Mouse (Mus musculus): ENCODE measurements around the gene Bik. TPM values are rescaled to one million over a fixed set of nuclear protein-coding genes. Genes with fewer than 3 reads are reported as not detected.

Bik gene
- total RNA-seq, 2 experiments from 2014 or later = 0.50 to 1.2 TPM

DNA sequence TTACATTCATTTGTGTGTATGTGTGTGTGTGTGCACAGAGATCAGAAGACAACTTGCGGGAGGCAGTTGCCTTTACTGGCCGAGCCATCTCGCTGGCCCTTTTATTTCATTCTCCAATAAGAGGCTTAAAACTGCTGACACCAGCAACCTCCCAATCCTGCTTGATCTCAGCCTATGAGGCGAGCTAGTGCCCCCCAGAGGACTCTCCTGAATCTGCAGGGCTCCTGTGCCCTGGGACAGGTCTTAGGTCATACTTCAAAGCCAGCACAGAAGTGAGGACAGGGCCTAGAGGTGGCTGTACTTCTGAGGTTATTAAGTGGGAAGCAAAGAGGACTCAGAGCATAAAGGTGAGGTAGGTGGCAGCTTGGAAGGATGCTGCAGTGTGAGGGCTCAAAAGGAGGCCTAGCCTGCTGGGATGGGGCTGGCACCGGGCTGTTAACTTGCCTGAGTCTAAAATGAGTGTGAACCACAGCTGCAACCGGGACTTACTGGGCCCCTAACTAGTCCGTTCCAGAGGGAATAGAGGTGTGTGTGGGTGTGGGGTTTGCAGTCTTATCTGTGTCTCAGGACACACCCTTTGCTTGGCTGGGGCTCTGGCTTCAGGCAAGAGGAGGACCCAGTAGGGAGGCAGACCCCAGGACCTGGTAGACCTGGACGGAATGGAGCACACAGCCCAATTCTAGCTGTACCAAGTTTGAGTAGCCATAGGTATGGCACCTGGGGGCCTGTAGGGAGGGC is 56.9 kb downstream of the Bik start:
- intact Hi-C loops (cut with DNase I) = no loop called here
- H3K4me3 ChIP-seq = no peak overlapping the region

DNA sequence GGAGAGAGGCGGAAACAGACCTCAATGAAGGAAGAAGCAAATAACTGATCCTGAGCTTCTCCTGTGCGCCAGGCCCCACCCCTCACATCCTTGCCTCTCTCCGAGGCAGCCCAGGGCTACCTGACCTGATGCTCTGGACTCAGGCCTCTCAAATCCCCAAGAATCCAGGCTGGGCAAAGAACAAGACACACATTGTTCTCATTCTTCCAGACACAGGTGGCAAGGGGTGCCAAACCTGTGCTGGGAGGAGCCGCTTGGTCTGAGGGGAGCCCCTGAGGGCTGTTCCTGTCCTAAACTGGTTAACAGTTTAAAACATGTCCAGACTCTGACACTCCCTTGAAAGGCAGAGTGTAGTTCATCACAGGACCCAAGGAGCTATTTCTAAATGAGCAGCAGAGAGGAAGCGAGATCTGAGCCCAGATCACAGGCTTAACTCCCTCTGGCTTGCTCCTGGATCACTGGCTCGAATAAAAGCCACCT is 58.1 kb downstream of the Bik start:
- DNase-seq = peak; percentile 11
- no peak for TF ChIP-seq CTCF (IDR thresholded peaks at IDR 0.05)
- Histone ChIP-seq H3K27ac (no peak overlapping the region), H3K4me3 (no peak overlapping the region)
- intact Hi-C loops (cut with DNase I) = no loop called here

More for the DNA sequence above, 56.9 kb downstream of the Bik start:
- DNase-seq = peak; percentile 81
- H3K27ac ChIP-seq = peak overlapping the region; percentile 79
- peak; percentile 78 for TF ChIP-seq CTCF (IDR thresholded peaks at IDR 0.05)

DNA sequence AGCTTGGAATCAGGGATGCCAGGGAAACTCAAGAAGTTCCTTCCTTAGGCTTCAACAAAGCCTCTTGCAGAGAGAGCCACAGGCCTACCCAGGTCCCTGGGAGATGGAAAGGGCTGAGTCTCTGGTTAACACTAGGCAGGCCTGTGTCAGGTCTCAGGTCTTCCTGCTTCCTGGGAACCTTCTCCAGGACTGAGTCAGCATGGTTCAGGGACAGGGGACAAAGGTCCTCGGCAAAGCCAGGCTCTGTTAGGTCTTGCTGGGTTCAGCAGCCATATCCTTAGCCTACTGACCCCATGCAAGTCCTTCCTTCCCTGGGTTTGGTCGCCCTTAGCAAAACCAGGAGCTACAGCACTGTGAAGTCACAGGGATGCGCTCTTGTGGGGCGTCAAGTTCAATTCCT is 64.2 kb downstream of the Bik start:
- TF ChIP-seq CTCF (IDR thresholded peaks at IDR 0.05) = no peak
- no peak overlapping the region for H3K27ac ChIP-seq
- intact Hi-C loops (cut with DNase I) = no loop called here
- DNase-seq = no peak
- no peak overlapping the region for H3K4me3 ChIP-seq

DNA sequence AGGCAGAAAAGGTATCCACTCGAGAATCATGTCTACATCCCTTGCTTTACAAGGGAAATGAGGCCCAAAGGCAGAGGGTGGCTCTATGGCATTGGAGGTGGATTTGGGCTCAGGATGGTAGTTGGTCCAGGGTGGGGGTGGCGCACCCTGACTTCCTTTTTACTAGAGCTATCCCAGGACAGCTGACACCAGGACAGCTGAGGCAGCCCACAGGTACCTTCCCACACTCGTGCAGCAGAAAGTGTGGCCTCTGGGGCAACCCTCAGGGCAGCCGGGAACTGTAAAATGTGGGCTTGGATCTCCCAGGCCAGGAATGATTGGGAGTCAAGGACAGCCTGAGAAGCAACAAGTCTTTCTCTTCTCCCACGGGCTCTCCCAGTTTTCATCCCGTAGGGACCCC is 65.1 kb downstream of the Bik start:
- no peak for DNase-seq
- intact Hi-C loops (cut with DNase I) = no loop called here
- Histone ChIP-seq H3K4me3 (no peak overlapping the region), H3K27ac (no peak overlapping the region)
- TF ChIP-seq CTCF (IDR thresholded peaks at IDR 0.05) = no peak

DNA sequence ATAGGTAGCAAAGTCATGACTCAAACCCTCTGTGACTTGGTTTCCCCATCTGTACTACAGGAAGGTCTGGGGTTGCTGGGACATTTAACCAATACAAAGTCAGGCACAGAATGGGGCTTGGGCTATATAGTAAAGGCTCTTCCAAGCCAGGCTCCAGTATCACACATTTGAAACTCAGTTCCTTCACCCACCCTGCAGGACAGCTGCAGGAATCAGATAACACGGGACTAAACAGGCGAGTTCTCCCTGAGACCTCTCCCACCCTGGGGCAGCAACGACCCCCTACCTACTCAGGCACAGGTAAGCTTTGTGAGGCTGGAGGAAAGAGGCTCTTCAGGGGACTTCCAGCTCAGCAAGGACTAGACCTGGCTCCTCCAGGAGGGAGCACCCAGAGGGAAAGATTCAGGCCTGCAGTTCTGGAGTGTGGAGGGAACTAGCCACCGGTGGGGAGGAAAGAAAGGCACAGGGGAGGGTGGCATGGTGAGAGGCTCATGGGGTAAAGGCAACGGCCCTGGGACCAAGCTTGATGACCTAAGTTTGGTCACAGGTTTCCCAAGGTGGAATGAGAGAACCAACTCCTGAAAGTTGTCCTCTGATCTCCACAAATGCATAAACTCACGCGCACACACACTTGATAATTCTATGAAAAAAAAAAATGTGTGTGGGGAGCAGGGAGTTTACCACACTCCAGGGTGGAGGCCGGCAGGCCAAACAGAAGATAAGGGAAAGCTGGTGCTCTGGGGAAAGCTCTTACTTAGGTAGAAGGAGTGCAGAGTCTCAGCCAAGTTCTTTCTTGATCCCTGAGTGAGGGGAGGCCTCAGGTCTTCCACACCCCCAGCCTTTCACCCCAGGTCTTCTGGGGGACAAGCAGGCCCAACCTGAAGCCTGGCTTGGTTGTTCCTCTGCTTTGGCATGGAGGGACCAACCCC is 65.9 kb downstream of the Bik start:
- DNase-seq = no peak
- intact Hi-C loops (cut with DNase I) = no loop called here
- Histone ChIP-seq H3K27ac (no peak overlapping the region), H3K4me3 (no peak overlapping the region)
- no peak for TF ChIP-seq CTCF (IDR thresholded peaks at IDR 0.05)

DNA sequence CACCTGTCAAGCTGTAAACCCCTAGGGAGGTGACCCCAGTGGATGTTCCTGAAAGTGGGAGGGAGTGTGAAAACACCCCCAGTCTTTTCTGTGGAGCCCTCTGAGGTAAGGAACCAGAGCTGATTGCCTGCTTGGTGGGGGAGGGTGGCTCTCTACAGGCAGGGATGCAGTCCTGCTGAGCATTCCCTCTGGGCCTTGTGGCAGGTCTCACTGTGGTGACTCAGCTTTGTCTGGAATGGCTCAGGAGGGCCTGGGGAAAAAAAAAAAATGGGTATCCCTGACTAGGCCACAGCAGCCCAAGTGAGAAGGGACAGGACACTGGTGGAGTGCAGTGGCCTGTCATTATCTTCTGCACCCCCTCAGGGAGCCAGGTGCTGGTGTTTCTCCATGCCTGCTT is 66.5 kb downstream of the Bik start:
- DNase-seq = no peak
- intact Hi-C loops (cut with DNase I) = no loop called here
- H3K4me3 ChIP-seq = no peak overlapping the region
- no peak overlapping the region for H3K27ac ChIP-seq
- TF ChIP-seq CTCF (IDR thresholded peaks at IDR 0.05) = no peak

DNA sequence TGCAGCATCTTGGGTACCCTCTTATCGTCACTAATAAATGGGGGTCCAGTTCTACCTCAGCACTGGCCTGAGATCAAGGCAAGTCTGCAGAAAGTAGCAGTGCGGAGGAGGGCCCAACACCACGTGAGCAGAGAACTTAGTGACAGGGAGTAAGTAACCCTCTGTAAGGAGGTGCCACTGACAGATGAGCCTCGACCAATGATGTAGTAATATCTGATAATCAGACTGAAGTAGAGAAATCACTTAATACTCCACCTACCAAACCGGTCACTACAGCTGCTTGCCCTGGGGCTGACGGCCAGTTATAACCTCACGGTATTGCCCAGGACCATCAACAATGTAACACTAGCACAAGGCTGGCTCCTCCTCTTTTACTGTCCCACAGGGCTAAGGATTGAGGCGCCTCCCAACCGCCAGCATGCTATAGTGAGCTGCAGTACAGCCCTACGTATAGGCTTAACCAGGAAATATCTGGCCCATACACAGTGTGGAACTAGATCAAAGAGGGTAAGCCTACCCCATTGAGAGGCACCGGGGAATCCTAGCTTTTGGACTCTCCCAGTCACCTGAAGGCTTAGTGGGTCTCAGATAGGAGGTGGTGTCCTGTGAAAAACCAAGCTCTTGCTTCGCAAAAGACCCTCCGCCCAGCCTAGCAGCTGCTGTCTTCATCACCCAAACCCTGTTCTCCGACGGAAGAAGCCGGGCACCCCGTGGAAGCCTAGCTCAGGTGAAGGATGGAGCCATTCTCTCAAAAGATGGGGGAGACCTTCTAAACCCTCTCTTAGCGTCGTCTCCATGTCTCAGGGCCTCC is 67.2 kb downstream of the Bik start:
- TF ChIP-seq CTCF (IDR thresholded peaks at IDR 0.05) = no peak
- Histone ChIP-seq H3K4me3 (peak overlapping the region; percentile 96), H3K27ac (peak overlapping the region; percentile 77)
- intact Hi-C loops (cut with DNase I) = no loop called here
- no peak for DNase-seq

Small RNAs within 50 kb of the gene (microRNA-seq; reads per million reads assigned to microRNA genes)
- not detected for gene Gm24575

Other genes with a start within 250 kb of the Bik start
- 1 to 10 TPM; 6.0 to 6.7 TPM for gene Arfgap3, start 176.6 kb upstream of the Bik start, total RNA-seq (2021)
- gene Pacsin2, start 62.3 kb upstream of the Bik start, total RNA-seq (2021) = 10 to 100 TPM; 43.7 to 70.1 TPM
- 1 to 10 TPM; 2.5 to 3.8 TPM for gene Ttll1, start 16.0 kb upstream of the Bik start, total RNA-seq (2021)
- 10 to 100 TPM; 22.2 to 22.7 TPM for gene Tspo, start 36.7 kb downstream of the Bik start, total RNA-seq (2021)
- 10 to 100 TPM; 18.6 to 23.8 TPM for gene Mcat, start 36.9 kb downstream of the Bik start, total RNA-seq (2021)
- 1 to 10 TPM; 3.4 to 4.9 TPM for gene Ttll12, start 68.3 kb downstream of the Bik start, total RNA-seq (2021)
- under 1 TPM; 0.18 to 0.45 TPM for gene Scube1, start 198.2 kb downstream of the Bik start, total RNA-seq (2021)

Measured in gastrocnemius, adult 2 months (tissue).